Mouse (Mus musculus) MN1 (cell line): ENCODE measurements around the gene Erc2.

Source experiments
- DNase-seq: peaks from one replicate; pipeline ENCODE4 v3.0.0-alpha.2; 2016; ENCODE audit warnings: low spot score

Gene Erc2

DNA sequence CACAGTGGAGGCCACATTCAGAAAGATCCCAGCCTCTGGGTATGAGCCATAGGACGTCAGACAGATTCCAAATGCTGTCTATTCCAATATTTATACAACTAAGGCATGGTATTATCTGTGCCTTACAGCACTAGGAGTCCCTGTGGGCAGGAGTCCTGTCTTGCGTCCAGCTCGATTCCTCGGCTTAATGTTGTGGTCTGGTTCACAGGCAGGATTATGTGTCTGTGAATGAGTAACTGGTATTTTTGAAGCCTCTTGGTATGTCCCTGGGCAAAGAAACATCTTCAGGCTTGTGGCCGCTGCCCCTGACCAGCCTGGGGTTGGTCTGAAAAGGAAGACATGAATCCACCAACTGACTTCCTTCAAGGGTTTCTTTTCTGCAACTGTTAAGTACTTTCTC, 153.1 kb downstream of the Erc2 start:
- DNase-seq, result no peak

DNA sequence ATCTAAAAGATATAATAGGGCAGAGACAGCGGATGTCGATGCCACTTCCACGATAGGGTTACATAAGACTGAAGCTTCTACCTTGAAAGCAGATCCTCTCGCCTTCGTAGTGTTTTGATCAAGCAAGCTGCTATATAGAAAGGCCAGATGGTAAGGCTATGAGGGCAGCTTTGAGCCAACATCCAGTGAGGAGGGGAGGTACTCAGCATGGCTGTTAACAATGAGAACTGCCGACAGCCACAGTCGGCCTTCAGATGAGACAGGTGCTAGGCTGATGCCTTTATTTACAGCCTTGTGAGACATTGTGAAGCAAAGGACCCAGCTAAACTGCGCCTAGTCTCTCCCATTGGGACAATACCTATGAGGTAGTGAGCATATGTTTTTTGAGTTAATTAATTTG, 156.3 kb downstream of the Erc2 start:
- no peak for DNase-seq

DNA sequence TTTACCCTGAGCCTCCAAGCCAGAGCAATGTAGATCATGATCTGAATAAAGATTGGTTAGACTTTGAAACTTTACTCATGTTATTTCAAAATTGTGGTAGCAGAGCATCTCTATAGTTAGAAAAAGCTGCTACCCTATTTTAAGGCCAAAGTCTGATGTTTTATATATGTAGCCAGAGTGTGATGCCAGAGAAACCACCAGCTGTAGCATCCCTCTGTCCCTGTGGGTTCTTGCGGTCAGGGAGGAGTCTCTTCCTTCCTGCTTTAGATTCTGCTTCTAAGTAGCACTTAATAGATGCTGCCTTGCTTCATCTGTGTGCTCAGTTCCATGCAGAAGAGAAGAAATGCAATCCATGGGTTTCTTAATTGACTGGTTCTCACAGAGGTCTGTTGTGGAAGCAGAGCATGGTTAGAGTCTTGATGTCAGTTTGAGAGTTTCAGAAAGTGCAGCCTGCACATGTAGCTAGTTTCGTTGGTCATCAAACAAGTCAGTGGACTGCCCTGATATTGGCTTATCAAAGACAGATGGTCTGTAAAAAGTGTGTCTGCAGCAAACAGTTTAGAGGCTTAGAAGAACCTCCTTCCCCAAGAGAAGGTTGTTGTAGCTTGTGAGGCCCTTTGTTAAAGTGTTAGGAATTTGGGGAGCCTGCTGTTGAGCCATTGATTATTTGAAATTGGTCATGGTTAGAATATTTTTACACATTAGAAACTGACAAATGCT, 156.9 kb downstream of the Erc2 start:
- no peak for DNase-seq

DNA sequence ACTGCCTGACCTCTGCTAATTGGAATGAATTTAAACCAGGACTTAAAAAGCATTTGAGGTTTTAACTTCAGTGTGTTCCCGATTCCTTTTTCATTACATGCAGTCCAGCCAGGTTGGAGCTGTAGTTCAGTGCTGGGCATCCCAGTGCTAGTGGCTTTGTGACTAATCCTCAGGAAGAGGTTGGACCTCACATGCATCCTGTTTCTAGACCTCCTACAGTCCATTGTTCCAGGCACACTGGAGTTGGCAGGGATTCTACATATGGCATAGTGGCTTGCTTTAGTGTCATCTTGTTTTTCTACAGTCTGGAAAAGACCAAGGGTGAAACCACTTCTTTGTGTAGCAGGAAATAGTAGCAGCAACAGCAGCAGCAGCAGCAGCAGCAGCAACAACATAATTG, 159.0 kb downstream of the Erc2 start:
- no peak for DNase-seq

DNA sequence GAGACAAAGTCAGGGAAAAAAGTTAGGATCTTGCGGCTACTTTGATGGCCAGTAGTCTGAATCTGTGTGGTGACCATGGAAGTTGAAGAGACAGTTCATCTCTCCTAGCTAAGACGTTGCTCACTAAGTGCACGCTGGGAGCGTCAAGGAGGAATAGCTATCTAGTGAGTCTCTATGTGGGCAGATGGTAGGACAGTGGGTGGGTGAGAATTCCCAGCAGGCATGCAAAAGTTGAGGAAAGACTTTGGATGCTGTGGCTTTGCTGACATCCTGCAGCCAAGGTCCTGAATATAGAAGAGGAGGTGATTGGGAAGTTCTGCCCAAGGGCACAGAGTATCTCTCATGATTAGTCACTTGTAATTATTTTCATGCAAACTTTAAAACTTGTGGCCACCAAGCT, 162.6 kb downstream of the Erc2 start:
- DNase-seq, result no peak

DNA sequence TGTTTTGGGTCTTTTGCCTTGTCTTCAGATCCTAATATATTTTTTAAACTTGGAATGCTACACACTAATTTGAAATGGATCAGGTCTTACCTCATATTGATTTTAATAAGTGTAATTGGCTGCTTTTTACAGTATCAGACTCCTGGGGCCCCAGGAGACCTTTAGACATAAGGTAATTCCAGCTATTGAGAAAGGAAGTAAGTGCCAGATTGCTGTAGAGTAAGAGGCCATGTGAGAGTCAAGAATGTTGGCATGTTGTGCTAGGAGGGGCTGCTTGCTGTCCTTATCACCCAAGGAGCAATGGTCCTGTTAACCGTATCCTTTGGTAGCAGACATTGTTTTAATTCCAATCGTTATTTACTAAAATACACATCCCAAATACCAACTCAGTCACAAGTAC, 163.3 kb downstream of the Erc2 start:
- no peak for DNase-seq

DNA sequence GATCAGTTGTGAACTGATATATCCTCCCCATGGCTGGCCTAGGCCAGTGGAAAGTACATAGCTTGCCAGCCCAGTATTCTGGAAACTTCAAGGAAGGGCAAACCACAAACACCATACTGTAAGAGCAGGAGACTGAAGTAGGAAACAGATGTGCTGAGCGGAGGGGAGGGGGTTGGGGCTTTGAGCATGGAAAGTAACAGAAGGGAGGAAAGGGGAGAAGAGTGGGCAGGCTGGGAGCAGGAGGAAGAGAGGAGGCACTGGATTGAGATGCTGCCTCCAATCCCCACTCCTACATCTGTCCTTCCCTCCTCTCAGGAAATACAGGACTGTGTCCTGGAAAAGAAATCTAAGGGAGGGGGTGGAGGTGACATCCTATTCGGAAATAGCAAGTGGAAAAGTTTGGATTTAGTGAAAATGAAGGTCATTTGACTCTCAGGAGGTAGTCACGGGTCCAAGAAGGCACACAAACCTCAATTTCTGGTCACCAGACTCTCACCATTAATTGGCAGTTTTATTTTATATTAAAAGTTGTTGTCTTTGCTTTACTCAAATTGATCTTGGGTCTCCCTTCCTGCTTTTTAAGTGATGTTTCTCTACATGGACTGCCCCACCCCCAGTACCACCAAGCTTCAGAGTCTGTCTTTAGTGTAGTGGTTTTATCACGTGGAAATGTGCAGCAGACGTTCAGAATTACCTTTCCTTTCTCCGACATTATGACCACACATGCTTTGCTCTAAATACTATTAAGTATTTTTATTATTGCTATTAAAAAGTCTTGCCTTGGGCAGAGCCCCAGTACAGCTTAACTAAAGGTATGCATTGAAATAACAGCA, 167.1 kb downstream of the Erc2 start:
- no peak for DNase-seq

DNA sequence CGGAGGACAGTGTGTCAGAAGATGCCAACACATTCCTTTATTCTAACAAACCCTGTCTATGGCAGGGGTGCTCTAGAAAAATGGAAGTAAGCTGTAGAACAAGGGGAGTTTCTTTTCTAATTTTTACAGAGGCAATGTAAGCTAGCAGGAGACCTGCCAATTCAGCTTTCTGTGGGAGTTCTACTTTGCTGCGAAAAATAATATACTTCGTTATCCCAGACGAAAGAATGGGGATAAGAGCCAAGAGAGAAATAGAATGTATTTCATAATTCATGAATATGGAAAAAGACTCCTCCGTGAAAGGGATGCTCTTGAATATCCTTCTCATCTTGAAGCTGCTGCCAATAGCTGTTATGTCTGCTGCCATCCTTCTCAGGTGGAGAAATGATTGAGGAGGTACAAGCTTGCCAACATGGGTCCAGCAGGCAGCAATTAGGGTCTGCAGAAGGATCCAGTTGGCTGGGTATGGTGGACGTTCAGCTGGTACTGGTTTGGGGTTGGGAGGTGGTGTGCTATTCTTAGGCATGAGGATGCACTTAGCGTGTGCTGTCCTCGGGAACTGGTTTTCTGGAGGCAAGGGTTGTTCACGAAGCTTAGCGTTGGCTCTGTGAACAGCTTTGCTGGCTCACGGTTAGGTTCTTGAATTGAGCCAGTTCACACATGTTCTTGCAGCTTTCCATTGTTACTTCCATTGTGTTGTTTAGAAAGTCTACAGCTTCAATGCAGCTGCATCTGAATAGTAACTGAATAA, 176.1 kb downstream of the Erc2 start:
- DNase-seq, result no peak

DNA sequence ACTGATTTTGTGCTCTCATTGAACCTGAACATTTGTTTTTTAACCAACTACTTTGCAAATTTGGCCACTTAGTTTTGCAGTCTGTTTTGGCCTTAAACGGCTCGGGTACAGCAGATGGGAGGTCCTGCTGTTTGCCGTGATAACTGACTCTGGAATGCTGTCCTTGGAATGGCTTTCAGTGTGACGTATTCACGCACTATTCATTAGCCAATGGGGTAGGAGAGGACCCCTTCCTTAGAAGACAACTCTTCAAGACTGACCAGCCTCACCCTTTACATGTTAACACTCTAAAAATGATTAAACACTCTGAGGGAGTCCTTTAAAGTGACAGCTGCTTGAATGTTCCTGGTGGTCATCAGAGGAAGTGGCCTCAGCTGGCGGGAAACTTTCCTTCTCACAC, 178.5 kb downstream of the Erc2 start:
- no peak for DNase-seq

DNA sequence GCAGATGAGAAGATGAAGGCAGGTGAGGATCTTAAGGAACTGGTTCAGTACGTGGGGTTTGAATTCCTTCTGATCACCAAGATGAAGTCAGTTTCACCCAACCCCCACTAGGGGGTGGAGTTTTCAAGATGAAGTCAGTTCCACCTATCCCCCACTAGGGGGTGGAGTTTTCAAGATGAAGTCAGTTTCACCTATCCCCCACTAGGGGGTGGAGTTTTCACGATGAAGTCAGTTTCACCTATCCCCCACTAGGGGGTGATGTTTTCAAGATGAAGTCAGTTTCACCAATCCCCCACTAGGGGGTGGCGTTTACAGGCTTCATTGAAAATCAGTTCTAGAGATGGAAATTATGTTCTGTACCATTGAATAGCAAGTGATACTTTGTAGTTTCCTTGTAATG, 181.7 kb downstream of the Erc2 start:
- peak; percentile 47 for DNase-seq

DNA sequence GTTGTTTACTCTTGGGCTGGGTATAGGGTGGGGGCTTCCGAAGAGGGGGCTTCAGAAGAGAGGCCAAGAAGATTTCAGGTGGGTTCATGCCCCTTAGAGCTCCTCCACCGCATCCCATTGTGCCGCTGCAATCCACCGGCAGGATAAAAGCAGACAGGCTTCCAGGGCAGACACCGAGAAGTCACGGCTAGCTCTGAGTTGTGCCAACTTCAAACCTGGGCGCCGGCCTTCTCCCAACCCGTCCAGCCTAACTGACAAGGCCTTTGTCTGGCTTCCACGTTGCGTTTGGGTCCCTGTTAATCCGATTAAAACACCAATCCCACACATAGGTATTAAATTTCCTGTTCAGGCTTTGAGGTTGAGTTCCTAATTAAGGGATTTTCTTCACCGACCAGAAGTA, 182.8 kb downstream of the Erc2 start:
- no peak for DNase-seq

DNA sequence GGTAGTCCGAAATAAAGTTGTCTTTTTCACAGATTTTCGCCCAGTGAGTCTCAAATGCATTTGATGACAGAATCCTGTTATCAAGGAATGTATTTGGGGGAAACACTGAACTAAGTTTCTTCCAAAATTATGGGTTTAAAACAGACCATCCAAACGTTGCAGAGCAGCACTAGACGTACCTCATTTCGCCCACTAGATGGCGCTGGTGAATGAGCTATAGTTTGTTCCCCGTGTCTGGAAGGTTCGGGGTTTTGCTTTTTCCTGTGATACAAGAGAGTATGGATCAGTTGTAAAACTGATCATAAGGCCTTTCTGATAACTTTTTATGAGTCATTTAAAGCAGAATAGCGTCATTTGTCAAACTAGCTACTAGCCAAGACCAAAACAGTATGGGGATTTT, 185.9 kb downstream of the Erc2 start:
- peak; percentile 65 for DNase-seq

DNA sequence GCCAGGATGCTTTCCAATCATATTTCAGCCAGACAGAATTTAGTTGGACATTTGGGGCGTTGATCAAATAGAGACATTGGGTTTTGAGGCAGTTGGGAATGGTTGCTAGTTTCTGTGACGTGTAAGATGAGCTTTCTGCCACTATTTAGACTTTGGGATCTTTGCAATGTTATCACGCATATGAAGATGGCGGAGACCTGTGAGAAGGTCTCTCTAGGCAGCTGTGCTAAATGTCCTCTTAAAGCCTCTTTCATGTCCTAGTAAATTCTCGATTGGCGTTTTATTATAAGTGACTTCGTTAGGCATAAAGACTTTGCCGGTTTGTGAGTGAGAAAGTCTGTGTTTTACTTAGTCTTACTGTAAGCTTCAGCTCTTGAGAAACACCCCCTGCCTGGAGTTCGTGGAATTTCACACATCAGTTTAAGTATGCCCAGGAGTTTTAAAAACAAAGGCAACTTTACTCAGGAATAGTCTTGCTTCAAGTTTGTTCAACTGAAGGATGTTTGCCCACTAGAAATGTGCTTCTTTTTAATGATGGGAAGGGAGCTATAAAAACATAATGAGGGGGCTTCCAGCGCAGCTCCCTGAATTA, 186.4 kb downstream of the Erc2 start:
- DNase-seq, result no peak

DNA sequence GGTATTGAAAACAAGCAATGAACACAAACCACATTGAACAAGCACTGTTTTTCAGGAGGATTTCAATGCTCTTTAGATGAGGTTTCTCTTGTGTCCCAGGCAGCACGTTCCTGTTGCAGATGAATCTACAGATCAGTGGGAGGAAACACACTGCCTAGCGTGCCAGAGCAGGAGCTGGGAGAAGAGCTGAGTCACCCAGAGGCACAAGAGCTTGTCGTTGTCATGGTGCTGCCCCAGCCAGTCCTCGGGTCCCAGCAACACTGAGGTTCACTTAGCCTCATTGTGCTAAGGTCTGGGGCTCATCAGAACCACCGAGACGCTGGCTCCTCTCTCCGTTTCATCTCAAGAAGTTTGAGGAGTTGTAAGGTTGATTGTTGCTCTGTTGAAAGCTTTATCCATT, 188.6 kb downstream of the Erc2 start:
- DNase-seq, result peak; percentile 49

DNA sequence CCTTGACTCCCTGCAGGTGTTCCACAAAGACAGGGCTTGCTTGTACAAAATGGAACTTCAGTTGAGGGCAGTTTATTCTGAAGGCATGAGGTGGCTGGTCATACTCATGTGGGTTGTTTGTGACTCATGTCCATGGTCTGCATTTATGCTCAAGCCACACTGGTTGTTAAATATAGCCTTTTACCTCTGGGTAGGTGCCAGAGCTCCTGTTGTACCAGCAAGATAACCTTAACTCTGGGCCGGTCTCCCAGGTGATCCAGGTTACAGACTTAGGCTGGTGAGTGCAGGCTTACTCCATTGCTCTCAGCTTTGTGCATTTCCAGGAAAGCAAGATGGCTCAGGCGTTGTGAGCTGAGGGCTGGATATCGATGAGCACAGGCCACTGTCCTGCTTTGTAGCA, 189.4 kb downstream of the Erc2 start:
- DNase-seq, result no peak

DNA sequence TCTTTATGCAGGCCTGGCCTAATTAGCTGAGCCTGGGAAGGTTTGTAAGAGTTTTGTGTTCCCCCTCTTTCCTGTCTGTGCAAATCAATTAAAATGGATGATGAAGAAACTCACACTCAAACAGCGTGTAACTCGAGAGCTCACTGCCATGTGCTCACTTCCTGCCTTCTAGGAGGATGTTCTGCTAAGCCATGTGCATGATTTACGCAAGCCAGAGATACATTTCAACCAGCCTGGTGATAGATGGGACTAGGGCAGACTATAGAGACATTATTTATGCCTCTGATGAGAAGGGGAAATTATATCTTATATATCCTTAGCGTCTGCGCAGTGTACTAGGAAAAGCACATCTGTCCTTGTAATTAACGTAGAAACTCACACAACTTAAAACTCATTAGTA, 193.5 kb downstream of the Erc2 start:
- peak; percentile 11 for DNase-seq

DNA sequence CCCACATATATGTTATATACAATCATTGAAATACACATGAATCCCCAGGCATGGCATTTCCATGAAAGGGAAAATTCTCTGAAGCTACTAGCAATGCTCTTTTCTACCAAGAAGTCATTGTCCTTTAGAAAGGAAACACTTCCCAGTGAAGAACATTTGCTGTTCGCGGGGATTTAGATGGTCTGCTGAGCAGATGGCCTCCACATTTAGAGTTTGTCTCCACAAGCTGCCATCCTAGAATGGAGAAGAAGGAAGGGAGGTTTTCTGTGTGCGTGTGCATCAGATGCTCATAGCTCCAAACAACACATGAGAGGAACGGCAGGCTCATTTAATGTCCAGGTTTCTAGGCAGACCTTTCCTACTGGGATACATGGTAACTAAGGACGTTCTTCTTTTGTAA, 196.8 kb downstream of the Erc2 start:
- no peak for DNase-seq

DNA sequence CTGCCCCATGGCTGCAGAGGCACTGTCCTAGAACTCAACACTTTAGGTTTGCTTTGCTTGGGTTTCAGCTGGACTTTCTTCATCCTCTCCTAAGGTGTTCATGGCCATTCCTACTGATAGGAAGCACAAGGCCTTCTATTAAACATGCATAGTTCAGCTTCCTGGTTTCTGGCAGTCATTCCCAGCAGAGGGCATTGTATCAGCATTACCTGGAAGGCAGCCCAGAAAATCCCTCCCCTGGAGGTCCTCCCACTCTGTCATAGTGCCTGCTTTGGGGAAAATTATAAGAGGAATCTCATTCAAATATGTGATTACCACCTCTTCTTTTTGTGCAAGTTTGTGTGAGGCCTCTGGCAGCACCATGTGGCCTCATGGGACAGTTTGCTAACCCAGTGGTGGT, 199.6 kb downstream of the Erc2 start:
- DNase-seq, result peak; percentile 19

DNA sequence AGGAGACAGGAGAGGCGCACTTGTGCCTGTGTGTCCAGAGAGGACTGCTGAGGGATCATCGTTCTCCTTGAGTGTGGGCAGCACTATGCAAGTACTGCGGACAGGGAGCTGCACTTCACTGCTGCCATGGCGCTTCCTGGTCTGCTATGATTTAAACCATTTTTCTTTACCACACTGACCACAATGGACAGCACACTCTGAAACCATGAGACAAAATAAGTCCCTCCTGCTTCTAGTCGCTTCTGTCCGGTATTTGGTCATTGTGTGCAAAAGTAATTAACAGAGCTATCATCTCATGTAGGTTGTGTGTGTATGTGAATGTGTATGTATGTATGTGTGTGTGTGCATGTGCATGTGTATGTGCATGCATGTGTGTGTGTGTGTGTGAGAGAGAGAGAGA, 200.3 kb downstream of the Erc2 start:
- DNase-seq, result no peak

DNA sequence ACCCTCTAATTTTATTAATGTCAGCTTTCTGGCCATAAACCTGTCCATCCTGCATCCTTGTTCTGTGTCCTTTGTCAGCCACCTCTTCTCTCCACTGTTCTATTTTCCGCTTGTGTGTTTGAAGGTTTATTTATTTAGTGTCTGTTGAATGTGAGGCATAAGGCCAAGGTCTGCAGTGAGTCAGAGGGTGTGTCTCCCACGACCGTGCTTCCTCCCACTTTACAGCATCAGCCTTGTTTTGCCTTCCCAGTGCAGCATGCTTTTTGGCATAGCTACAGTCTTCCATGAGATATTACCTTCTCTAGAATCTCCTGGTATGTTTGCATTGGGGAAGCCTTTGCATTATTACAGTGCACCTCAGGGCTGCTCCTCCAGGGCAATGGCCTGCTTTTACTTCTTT, 200.8 kb downstream of the Erc2 start:
- DNase-seq, result peak; percentile 34

DNA sequence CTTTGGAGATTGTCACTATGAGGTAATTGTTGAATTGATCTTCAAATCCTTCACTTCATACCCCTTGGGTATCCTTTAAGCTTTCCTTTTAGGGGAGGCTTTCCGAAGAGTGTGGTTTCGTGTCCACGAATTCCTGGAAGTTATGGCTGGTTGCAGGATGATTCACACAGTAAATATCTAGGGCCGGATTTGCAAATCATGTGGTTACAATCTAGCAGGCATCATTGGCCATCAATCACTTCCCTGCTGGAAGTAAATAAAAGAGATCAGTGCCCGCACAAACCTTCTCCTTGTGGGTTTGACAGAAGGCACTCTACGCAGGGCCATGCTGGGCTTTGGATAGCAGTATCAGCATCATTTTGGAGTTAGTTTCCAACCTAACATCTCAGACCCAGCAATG, 201.7 kb downstream of the Erc2 start:
- no peak for DNase-seq

DNA sequence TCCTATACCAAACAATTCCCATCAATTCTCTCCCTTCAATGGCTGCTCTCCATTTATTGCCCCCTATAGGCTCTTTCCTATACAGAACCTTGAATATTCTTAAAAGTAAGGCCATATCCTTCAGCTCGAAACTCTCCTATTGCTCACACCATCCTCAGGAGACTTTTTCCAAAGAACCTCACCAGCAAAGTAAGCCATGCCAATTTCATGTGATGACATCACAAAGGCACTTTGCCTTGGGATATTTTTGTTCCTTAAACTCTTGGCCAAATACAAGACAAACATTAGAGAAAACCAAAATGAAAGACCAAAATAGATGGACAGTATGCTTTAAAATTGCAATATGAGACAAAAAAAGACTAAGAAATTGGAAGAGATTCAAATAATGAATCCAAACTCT, 204.6 kb downstream of the Erc2 start:
- no peak for DNase-seq

DNA sequence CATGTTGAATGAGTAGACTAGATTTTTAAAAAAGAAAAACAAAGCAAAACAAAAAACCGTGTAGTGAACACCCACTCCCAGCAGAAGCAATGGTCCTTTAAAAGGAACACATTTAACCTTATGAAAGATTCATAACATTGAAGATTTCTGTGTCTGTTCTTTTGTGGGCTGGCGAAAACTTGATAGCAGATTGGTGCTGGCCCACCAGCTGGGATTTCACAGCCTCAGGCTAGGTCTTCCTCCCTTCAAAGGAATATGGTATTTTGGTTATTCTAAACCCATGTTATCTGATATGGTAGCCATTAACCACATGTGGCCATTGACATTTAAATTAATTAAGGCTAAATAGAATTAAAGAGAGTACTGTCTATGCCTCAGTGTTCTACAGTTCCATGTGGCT, 205.9 kb downstream of the Erc2 start:
- peak; percentile 21 for DNase-seq
